Mouse (Mus musculus) limb, embryonic 13.5 days (tissue): Measurements from ENCODE around the gene Maneal. TPM values are rescaled to one million over a fixed set of nuclear protein-coding genes. Genes with fewer than 3 reads are reported as not detected.
A peak's percentile ranks its signal among the peaks of the same experiment; 100 is the strongest.

Experiments used
- ATAC-seq: fragments of 200-750 bp; cut with Nextera tagmentation; 2 replicates; pipeline ENCODE4 v1.8.0; 2017; ENCODE audit warnings: low read depth, moderate number of reproducible peaks, moderate TSS enrichment; ENCODE audit not compliant: low FRiP score
- H3K27ac ChIP-seq: fragments of 300-500 bp; sonication (generic); 2 replicates; pipeline ENCODE4 v1.5.1; 2015; ENCODE audit warnings: inconsistent platforms, mild to moderate bottlenecking, moderate library complexity
- H3K27me3 ChIP-seq: fragments of 300-500 bp; sonication (generic); 2 replicates; pipeline ENCODE4 v1.6.1; 2015; ENCODE audit warnings: mild to moderate bottlenecking, inconsistent platforms
- H3K36me3 ChIP-seq: fragments of 300-500 bp; sonication (generic); 2 replicates; pipeline ENCODE4 v1.6.1; 2015; ENCODE audit warnings: inconsistent platforms, mild to moderate bottlenecking, moderate library complexity
- H3K4me1 ChIP-seq: fragments of 300-500 bp; sonication (generic); 2 replicates; pipeline ENCODE4 v1.6.1; 2015; ENCODE audit warnings: inconsistent platforms
- H3K4me2 ChIP-seq: fragments of 300-500 bp; sonication (generic); replicated peaks from 2 replicates; pipeline ENCODE4 v1.6.1; 2015; ENCODE audit warnings: inconsistent platforms, mild to moderate bottlenecking, moderate library complexity
- H3K4me3 ChIP-seq: fragments of 300-500 bp; sonication (generic); 2 replicates; pipeline ENCODE4 v1.5.1; 2015; ENCODE audit warnings: moderate library complexity, mild to moderate bottlenecking, inconsistent platforms
- H3K9ac ChIP-seq: fragments of 300-500 bp; sonication (generic); 2 replicates; pipeline ENCODE4 v1.6.1; 2015; ENCODE audit warnings: mild to moderate bottlenecking, inconsistent platforms
- H3K9me3 ChIP-seq: fragments of 300-500 bp; sonication (generic); 2 replicates; pipeline ENCODE4 v1.6.1; 2016; ENCODE audit warnings: inconsistent platforms
- WGBS: fragments of 180-500 bp; shearing (Covaris S2); methylation state at CpG from one replicate; pipeline ENCODE4 v1.1.7; 2015; 5-methylcytosine and 5-hydroxymethylcytosine counted together
- polyA plus RNA-seq: library from polyadenylated mRNA; unstranded; fragments of >200 nt; fragmentation: Nextera tagmentation; extraction: Ambion mirVana; gene quantifications from 2 replicates; pipeline ENCODE4 v1.2.1, GENCODE M21; 2015

The Maneal gene
- polyA plus RNA-seq, 1 experiment from 2014 or later: 0.67 TPM

- no peak overlapping the region for H3K9ac ChIP-seq
- no peaks in the 10 kb centered on the region for H3K9me3 ChIP-seq
- WGBS: under 1% methylated on average over 37 of the region's 37 CpGs
- no peaks in the 10 kb centered on the region for H3K36me3 ChIP-seq
- H3K27ac ChIP-seq: no peak overlapping the region
- 0 out of 2 replicates have a peak, but pooled peaks have one; percentile 57 for ATAC-seq
- H3K27me3 ChIP-seq: peaks cover 78% of the 10 kb centered on the region
- H3K4me1 ChIP-seq: peaks cover 15% of the 10 kb centered on the region
- H3K4me3 ChIP-seq: peak overlapping the region; percentile 38
- H3K4me2 ChIP-seq: peak overlapping the region; percentile 63
Observed at GRCm38 (mm10) chr4:124881341-124881908, 19.5 kb upstream of the Maneal start.

- Histone ChIP-seq H3K9ac (no peak within 1 kb of the TSS), H3K4me2 (peak within 1 kb of the TSS; percentile 63), H3K4me3 (peak within 1 kb of the TSS; percentile 38), H3K4me1 (peaks cover 15% of the 10 kb centered on the region), H3K9me3 (no peaks in the 10 kb centered on the region), H3K27me3 (peaks cover 70% of the 10 kb centered on the region), H3K27ac (no peak within 1 kb of the TSS), H3K36me3 (no peaks in the 10 kb centered on the region)
- ATAC-seq: no peak
- WGBS: 5% methylated on average over 11 of the region's 11 CpGs
Observed at GRCm38 (mm10) chr4:124880599-124880998, 18.6 kb upstream of the Maneal start, which contains the start of gene Epha10. Gene Epha10, plus strand, starts transcription at chr4:124880899.

- Histone ChIP-seq H3K27me3 (no peaks in the 10 kb centered on the region), H3K27ac (no peak overlapping the region), H3K4me1 (no peaks in the 10 kb centered on the region), H3K4me2 (no peak overlapping the region), H3K9me3 (peaks cover 4% of the 10 kb centered on the region; the same call in 1 of the 2 replicates), H3K9ac (no peak overlapping the region), H3K4me3 (no peak overlapping the region), H3K36me3 (no peaks in the 10 kb centered on the region)
- WGBS: 77% methylated on average over 1 of the region's 1 CpGs
- no peak for ATAC-seq
Observed at GRCm38 (mm10) chr4:124872719-124873118, 10.7 kb upstream of the Maneal start.

GRCm38 (mm10) chr4:124860446-124860845 lies 1.5 kb downstream of the Maneal start:
- no peak overlapping the region for H3K9ac ChIP-seq
- peaks cover 9% of the 10 kb centered on the region; the same call in 1 of the 2 replicates for H3K4me1 ChIP-seq
- 16% methylated on average over 7 of the region's 7 CpGs for WGBS
- no peak overlapping the region for H3K27ac ChIP-seq
- H3K36me3 ChIP-seq: peaks cover 18% of the 10 kb centered on the region
- no peak overlapping the region for H3K4me3 ChIP-seq
- H3K27me3 ChIP-seq: peaks cover 45% of the 10 kb centered on the region
- no peaks in the 10 kb centered on the region for H3K9me3 ChIP-seq
- no peak overlapping the region for H3K4me2 ChIP-seq
- ATAC-seq: no peak

- no peak for ATAC-seq
- Histone ChIP-seq H3K9me3 (no peaks in the 10 kb centered on the region), H3K27ac (no peak overlapping the region), H3K4me2 (no peak overlapping the region), H3K9ac (no peak overlapping the region), H3K36me3 (peaks cover 35% of the 10 kb centered on the region), H3K27me3 (peaks cover 33% of the 10 kb centered on the region), H3K4me3 (no peak overlapping the region), H3K4me1 (peaks cover 9% of the 10 kb centered on the region; the same call in 1 of the 2 replicates)
- 69% methylated on average over 5 of the region's 5 CpGs for WGBS
Observed at GRCm38 (mm10) chr4:124858370-124858769, 3.6 kb downstream of the Maneal start.

- Histone ChIP-seq H3K27ac (no peak overlapping the region), H3K4me3 (no peak overlapping the region), H3K36me3 (peaks cover 42% of the 10 kb centered on the region), H3K4me1 (peaks cover 18% of the 10 kb centered on the region), H3K9ac (no peak overlapping the region), H3K9me3 (no peaks in the 10 kb centered on the region), H3K27me3 (peaks cover 13% of the 10 kb centered on the region), H3K4me2 (no peak overlapping the region)
- ATAC-seq: no peak
- WGBS: 93% methylated on average over 8 of the region's 8 CpGs
Observed at GRCm38 (mm10) chr4:124856294-124856693, 5.7 kb downstream of the Maneal start.

- peak within 1 kb of the TSS; percentile 91 for H3K4me2 ChIP-seq
- H3K27ac ChIP-seq: peak within 1 kb of the TSS; percentile 89
- peak; percentile 42 for ATAC-seq
- H3K36me3 ChIP-seq: peaks cover 37% of the 10 kb centered on the region
- peak within 1 kb of the TSS; percentile 89 for H3K9ac ChIP-seq
- H3K9me3 ChIP-seq: no peaks in the 10 kb centered on the region
- under 1% methylated on average over 75 of the region's 75 CpGs for WGBS
- H3K27me3 ChIP-seq: no peaks in the 10 kb centered on the region
- peak within 1 kb of the TSS; percentile 99 for H3K4me3 ChIP-seq
- H3K4me1 ChIP-seq: peaks cover 31% of the 10 kb centered on the region
Observed at GRCm38 (mm10) chr4:124850933-124851658, 10.9 kb downstream of the Maneal start, which contains the start of gene 1110065P20Rik. Gene 1110065P20Rik, minus strand, starts transcription at chr4:124851196.

- Histone ChIP-seq H3K4me2 (peak within 1 kb of the TSS; percentile 91), H3K27me3 (no peaks in the 10 kb centered on the region), H3K9me3 (no peaks in the 10 kb centered on the region), H3K9ac (peak within 1 kb of the TSS; percentile 89), H3K4me1 (peaks cover 31% of the 10 kb centered on the region), H3K4me3 (peak within 1 kb of the TSS; percentile 99), H3K36me3 (peaks cover 35% of the 10 kb centered on the region), H3K27ac (peak within 1 kb of the TSS; percentile 89)
- WGBS: under 1% methylated on average over 84 of the region's 90 CpGs
- ATAC-seq: peak; percentile 93
Observed at GRCm38 (mm10) chr4:124850261-124850913, 11.6 kb downstream of the Maneal start, which contains the start of gene Yrdc. Gene Yrdc, plus strand, starts transcription at chr4:124850679.

GRCm38 (mm10) chr4:124849631-124850260 lies 12.2 kb downstream of the Maneal start:
- peak; percentile 41 for ATAC-seq
- WGBS: 3% methylated on average over 23 of the region's 24 CpGs
- Histone ChIP-seq H3K36me3 (peaks cover 37% of the 10 kb centered on the region), H3K9ac (peak overlapping the region; percentile 89), H3K27ac (peak overlapping the region; percentile 89), H3K27me3 (no peaks in the 10 kb centered on the region), H3K4me3 (peak overlapping the region; percentile 99), H3K9me3 (no peaks in the 10 kb centered on the region), H3K4me2 (peak overlapping the region; percentile 91), H3K4me1 (peaks cover 31% of the 10 kb centered on the region)

- no peak for ATAC-seq
- WGBS: 8% methylated on average over 8 of the region's 8 CpGs
- no peak overlapping the region for H3K9ac ChIP-seq
- peaks cover 34% of the 10 kb centered on the region for H3K36me3 ChIP-seq
- H3K4me2 ChIP-seq: no peak overlapping the region
- H3K4me1 ChIP-seq: peaks cover 26% of the 10 kb centered on the region
- H3K9me3 ChIP-seq: no peaks in the 10 kb centered on the region
- no peak overlapping the region for H3K4me3 ChIP-seq
- H3K27me3 ChIP-seq: no peaks in the 10 kb centered on the region
- H3K27ac ChIP-seq: no peak overlapping the region
Observed at GRCm38 (mm10) chr4:124847573-124847972, 14.4 kb downstream of the Maneal start.

- 59% methylated on average over 11 of the region's 11 CpGs for WGBS
- Histone ChIP-seq H3K9ac (no peak overlapping the region), H3K27me3 (no peaks in the 10 kb centered on the region), H3K36me3 (peaks cover 70% of the 10 kb centered on the region), H3K4me3 (no peak overlapping the region), H3K4me1 (peaks cover 6% of the 10 kb centered on the region; the same call in 1 of the 2 replicates), H3K9me3 (0 out of 2 replicates have a peak, but pooled peaks cover 4% of the 10 kb centered on the region), H3K27ac (no peak overlapping the region), H3K4me2 (no peak overlapping the region)
- ATAC-seq: peak; percentile 34; the same call in 1 of the 2 replicates
Observed at GRCm38 (mm10) chr4:124843493-124843892, 18.5 kb downstream of the Maneal start.
